Mouse (Mus musculus) heart, adult 2 months (tissue): ENCODE data around the gene Maco1.

Experiments used
- CTCF ChIP-seq: fragments of 200-600 bp; IDR thresholded peaks from 2 replicates; pipeline ENCODE4 v1.8.1; 2022; ENCODE audit warnings: antibody characterized with exemption, mild to moderate bottlenecking, moderate library complexity
- POLR2A ChIP-seq: fragments of 200-500 bp; IDR thresholded peaks from 2 replicates; pipeline ENCODE4 v1.6.1; 2011; ENCODE audit warnings: mild to moderate bottlenecking, low read depth, low read length, control low read depth; ENCODE audit not compliant: insufficient read depth

GRCm38 (mm10) chr4:134871477-134871876 lies 18.3 kb upstream of the Maco1 start:
- TF ChIP-seq CTCF (no peak), POLR2A (no peak)
